Mouse (Mus musculus): ENCODE measurements around the gene Armc8. TPM values are rescaled to one million over a fixed set of nuclear protein-coding genes. Genes with fewer than 3 reads are reported as not detected.

Gene Armc8
- polyA plus RNA-seq, 1 experiment from 2014 or later: 28.0 TPM

- H3K9ac ChIP-seq (ENCODE audit: low read depth, low read length): no peak overlapping the region
- no peaks in the 10 kb centered on the region; the same call in 1 of the 2 replicates for H3K4me1 ChIP-seq (ENCODE audit: control insufficient read depth, insufficient read depth, low read length)
- WGBS: 73% methylated on average over 2 of the region's 2 CpGs
- no peak overlapping the region for H3K4me2 ChIP-seq (replicated peaks; ENCODE audit: low read depth, low read length)
- H3K27ac ChIP-seq (ENCODE audit: low read depth, low read length): no peak overlapping the region
- no peak for ATAC-seq (ENCODE audit: low FRiP score, low TSS enrichment)
- no peak overlapping the region for H3K4me3 ChIP-seq (ENCODE audit: low read length)
- no peaks in the 10 kb centered on the region for H3K9me3 ChIP-seq (ENCODE audit: control insufficient read depth, low read length)
- no peaks in the 10 kb centered on the region for H3K36me3 ChIP-seq (ENCODE audit: control insufficient read depth, insufficient read depth, low read length)
- no peaks in the 10 kb centered on the region for H3K27me3 ChIP-seq (ENCODE audit: control insufficient read depth, insufficient read depth, low read length)
Observed at GRCm38 (mm10) chr9:99553049-99553448, 15.7 kb downstream of the Armc8 start.

- Histone ChIP-seq H3K4me2 (replicated peaks; ENCODE audit: low read depth, low read length) (no peak overlapping the region), H3K9me3 (ENCODE audit: control insufficient read depth, low read length) (no peaks in the 10 kb centered on the region), H3K9ac (ENCODE audit: low read depth, low read length) (no peak overlapping the region), H3K4me1 (ENCODE audit: control insufficient read depth, insufficient read depth, low read length) (no peaks in the 10 kb centered on the region; the same call in 1 of the 2 replicates), H3K27ac (ENCODE audit: low read depth, low read length) (no peak overlapping the region), H3K36me3 (ENCODE audit: control insufficient read depth, insufficient read depth, low read length) (no peaks in the 10 kb centered on the region), H3K27me3 (ENCODE audit: control insufficient read depth, insufficient read depth, low read length) (no peaks in the 10 kb centered on the region), H3K4me3 (ENCODE audit: low read length) (no peak overlapping the region)
- ATAC-seq (ENCODE audit: low FRiP score, low TSS enrichment): no peak
- 43% methylated on average over 2 of the region's 2 CpGs for WGBS
Observed at GRCm38 (mm10) chr9:99552068-99552467, 16.6 kb downstream of the Armc8 start.

- no peak for ATAC-seq (ENCODE audit: low FRiP score, low TSS enrichment)
- H3K4me2 ChIP-seq (replicated peaks; ENCODE audit: low read depth, low read length): no peak overlapping the region
- H3K27ac ChIP-seq (ENCODE audit: low read depth, low read length): no peak overlapping the region
- no peaks in the 10 kb centered on the region for H3K36me3 ChIP-seq (ENCODE audit: control insufficient read depth, insufficient read depth, low read length)
- 97% methylated on average over 1 of the region's 1 CpGs for WGBS
- H3K9ac ChIP-seq (ENCODE audit: low read depth, low read length): no peak overlapping the region
- H3K4me3 ChIP-seq (ENCODE audit: low read length): no peak overlapping the region
- H3K4me1 ChIP-seq (ENCODE audit: control insufficient read depth, insufficient read depth, low read length): no peaks in the 10 kb centered on the region
- no peaks in the 10 kb centered on the region for H3K27me3 ChIP-seq (ENCODE audit: control insufficient read depth, insufficient read depth, low read length)
- no peaks in the 10 kb centered on the region for H3K9me3 ChIP-seq (ENCODE audit: control insufficient read depth, low read length)
Observed at GRCm38 (mm10) chr9:99546259-99546658, 22.4 kb downstream of the Armc8 start.

- 90% methylated on average over 1 of the region's 1 CpGs for WGBS
- Histone ChIP-seq H3K9me3 (ENCODE audit: control insufficient read depth, low read length) (no peaks in the 10 kb centered on the region), H3K4me2 (replicated peaks; ENCODE audit: low read depth, low read length) (no peak overlapping the region), H3K4me3 (ENCODE audit: low read length) (no peak overlapping the region), H3K27me3 (ENCODE audit: control insufficient read depth, insufficient read depth, low read length) (no peaks in the 10 kb centered on the region), H3K36me3 (ENCODE audit: control insufficient read depth, insufficient read depth, low read length) (peaks cover 47% of the 10 kb centered on the region), H3K27ac (ENCODE audit: low read depth, low read length) (no peak overlapping the region), H3K9ac (ENCODE audit: low read depth, low read length) (no peak overlapping the region), H3K4me1 (ENCODE audit: control insufficient read depth, insufficient read depth, low read length) (no peaks in the 10 kb centered on the region)
- ATAC-seq (ENCODE audit: low FRiP score, low TSS enrichment): no peak
Observed at GRCm38 (mm10) chr9:99531865-99532264, 36.8 kb downstream of the Armc8 start.

- WGBS: 69% methylated on average over 7 of the region's 7 CpGs
- H3K27ac ChIP-seq (ENCODE audit: low read depth, low read length): no peak overlapping the region
- no peak overlapping the region for H3K4me3 ChIP-seq (ENCODE audit: low read length)
- no peak overlapping the region for H3K4me2 ChIP-seq (replicated peaks; ENCODE audit: low read depth, low read length)
- H3K36me3 ChIP-seq (ENCODE audit: control insufficient read depth, insufficient read depth, low read length): peaks cover 6% of the 10 kb centered on the region; the same call in 1 of the 2 replicates
- no peak overlapping the region for H3K9ac ChIP-seq (ENCODE audit: low read depth, low read length)
- no peak for ATAC-seq (ENCODE audit: low FRiP score, low TSS enrichment)
- H3K4me1 ChIP-seq (ENCODE audit: control insufficient read depth, insufficient read depth, low read length): no peaks in the 10 kb centered on the region
- H3K9me3 ChIP-seq (ENCODE audit: control insufficient read depth, low read length): no peaks in the 10 kb centered on the region
- no peaks in the 10 kb centered on the region for H3K27me3 ChIP-seq (ENCODE audit: control insufficient read depth, insufficient read depth, low read length)
Observed at GRCm38 (mm10) chr9:99505875-99506274, 62.8 kb downstream of the Armc8 start.

- H3K27ac ChIP-seq (ENCODE audit: low read depth, low read length): no peak overlapping the region
- 91% methylated on average over 4 of the region's 4 CpGs for WGBS
- H3K4me3 ChIP-seq (ENCODE audit: low read length): no peak overlapping the region
- peaks cover 30% of the 10 kb centered on the region; the same call in 1 of the 2 replicates for H3K36me3 ChIP-seq (ENCODE audit: control insufficient read depth, insufficient read depth, low read length)
- H3K9ac ChIP-seq (ENCODE audit: low read depth, low read length): no peak overlapping the region
- H3K4me1 ChIP-seq (ENCODE audit: control insufficient read depth, insufficient read depth, low read length): no peaks in the 10 kb centered on the region
- H3K27me3 ChIP-seq (ENCODE audit: control insufficient read depth, insufficient read depth, low read length): no peaks in the 10 kb centered on the region
- H3K4me2 ChIP-seq (replicated peaks; ENCODE audit: low read depth, low read length): no peak overlapping the region
- ATAC-seq (ENCODE audit: low FRiP score, low TSS enrichment): no peak
- H3K9me3 ChIP-seq (ENCODE audit: control insufficient read depth, low read length): no peaks in the 10 kb centered on the region
Observed at GRCm38 (mm10) chr9:99499336-99499735, 69.4 kb downstream of the Armc8 start.

DNA sequence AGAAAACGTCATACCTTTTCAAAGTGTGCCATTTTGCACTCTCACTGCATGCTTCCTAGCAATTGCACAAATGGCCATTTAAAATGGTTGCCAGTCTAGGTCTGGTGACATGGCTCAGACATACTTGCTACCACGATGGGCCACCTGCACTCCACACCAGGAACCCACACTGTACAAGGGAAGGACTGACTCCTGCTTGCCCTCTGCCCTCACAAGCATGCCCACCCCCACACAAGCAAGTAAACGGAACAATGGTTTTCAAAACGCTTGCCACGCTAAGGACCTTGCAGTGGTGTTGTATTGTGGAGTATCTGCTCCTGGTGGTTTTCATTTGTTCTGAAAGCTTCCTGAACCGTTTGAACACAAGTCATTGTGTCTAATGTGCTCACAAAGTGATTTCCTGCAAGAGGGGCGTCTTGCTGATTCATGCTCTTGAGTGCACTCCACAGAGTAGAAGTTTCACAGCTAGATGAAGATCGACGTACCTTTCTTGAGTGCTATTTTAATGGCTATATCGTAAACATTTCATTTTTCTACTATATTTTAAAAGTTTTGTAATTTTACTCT lies 76.0 kb downstream of the Armc8 start:
- no peak overlapping the region for H3K4me2 ChIP-seq (replicated peaks; ENCODE audit: low read depth, low read length)
- no peaks in the 10 kb centered on the region for H3K27me3 ChIP-seq (ENCODE audit: control insufficient read depth, insufficient read depth, low read length)
- 77% methylated on average over 10 of the region's 10 CpGs for whole genome bisulfite sequencing
- no peak overlapping the region for H3K9ac ChIP-seq (ENCODE audit: low read depth, low read length)
- H3K4me3 ChIP-seq (ENCODE audit: low read length): no peak overlapping the region
- no peaks in the 10 kb centered on the region for H3K4me1 ChIP-seq (ENCODE audit: control insufficient read depth, insufficient read depth, low read length)
- no peak for ATAC-seq (ENCODE audit: low FRiP score, low TSS enrichment)
- peaks cover 46% of the 10 kb centered on the region for H3K36me3 ChIP-seq (ENCODE audit: control insufficient read depth, insufficient read depth, low read length)
- H3K27ac ChIP-seq (ENCODE audit: low read depth, low read length): no peak overlapping the region
- no peaks in the 10 kb centered on the region for H3K9me3 ChIP-seq (ENCODE audit: control insufficient read depth, low read length)

- no peak for ATAC-seq (ENCODE audit: low FRiP score, low TSS enrichment)
- no peak overlapping the region for H3K4me2 ChIP-seq (replicated peaks; ENCODE audit: low read depth, low read length)
- H3K27me3 ChIP-seq (ENCODE audit: control insufficient read depth, insufficient read depth, low read length): no peaks in the 10 kb centered on the region
- H3K9ac ChIP-seq (ENCODE audit: low read depth, low read length): no peak overlapping the region
- H3K4me1 ChIP-seq (ENCODE audit: control insufficient read depth, insufficient read depth, low read length): no peaks in the 10 kb centered on the region
- 97% methylated on average over 4 of the region's 4 CpGs for WGBS
- no peak overlapping the region for H3K27ac ChIP-seq (ENCODE audit: low read depth, low read length)
- H3K4me3 ChIP-seq (ENCODE audit: low read length): no peak overlapping the region
- H3K36me3 ChIP-seq (ENCODE audit: control insufficient read depth, insufficient read depth, low read length): peaks cover 46% of the 10 kb centered on the region
- H3K9me3 ChIP-seq (ENCODE audit: control insufficient read depth, low read length): no peaks in the 10 kb centered on the region
Observed at GRCm38 (mm10) chr9:99491050-99491449, 77.6 kb downstream of the Armc8 start.

DNA sequence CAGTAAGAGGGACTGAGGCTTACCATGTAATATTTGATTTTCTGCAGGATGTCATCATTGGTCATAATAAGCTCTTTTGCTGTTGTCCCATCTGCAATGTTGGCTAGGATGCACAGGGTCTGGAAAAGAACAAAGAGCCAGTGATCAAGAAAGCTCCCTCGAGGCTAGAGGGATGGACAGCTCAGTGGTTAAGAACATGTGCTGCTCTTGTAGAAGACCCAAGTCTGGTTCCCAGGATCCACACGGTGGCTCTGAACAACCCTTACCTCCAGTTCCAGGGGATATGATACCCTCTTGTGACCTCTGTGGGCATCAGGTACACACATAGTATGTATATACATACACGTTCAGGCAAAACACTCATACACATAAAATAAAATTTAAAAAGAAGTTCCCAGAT lies 80.9 kb downstream of the Armc8 start:
- Histone ChIP-seq H3K4me1 (ENCODE audit: control insufficient read depth, insufficient read depth, low read length) (no peaks in the 10 kb centered on the region), H3K9me3 (ENCODE audit: control insufficient read depth, low read length) (no peaks in the 10 kb centered on the region), H3K4me2 (replicated peaks; ENCODE audit: low read depth, low read length) (no peak overlapping the region), H3K27ac (ENCODE audit: low read depth, low read length) (no peak overlapping the region), H3K9ac (ENCODE audit: low read depth, low read length) (no peak overlapping the region), H3K36me3 (ENCODE audit: control insufficient read depth, insufficient read depth, low read length) (peaks cover 48% of the 10 kb centered on the region), H3K27me3 (ENCODE audit: control insufficient read depth, insufficient read depth, low read length) (no peaks in the 10 kb centered on the region), H3K4me3 (ENCODE audit: low read length) (no peak overlapping the region)
- 85% methylated on average over 3 of the region's 3 CpGs for WGBS
- ATAC-seq (ENCODE audit: low FRiP score, low TSS enrichment): no peak

Data from kidney, embryonic 14.5 days (tissue).